Mouse (Mus musculus): ENCODE results near the gene Ubtf.

Gene Ubtf

GRCm38 (mm10) chr11:102266631-102267355 lies 52.7 kb downstream of the Ubtf start:
- no peak for DNase-seq (ENCODE audit: low read depth, low spot score)

- no peak for DNase-seq (ENCODE audit: low read depth, low spot score)
Measured at GRCm38 (mm10) chr11:102265816-102266215, 53.7 kb downstream of the Ubtf start.

- no peak for DNase-seq (ENCODE audit: low read depth, low spot score)
Measured at GRCm38 (mm10) chr11:102263211-102263610, 56.3 kb downstream of the Ubtf start.

GRCm38 (mm10) chr11:102258521-102258920 lies 61.0 kb downstream of the Ubtf start:
- DNase-seq (ENCODE audit: low read depth, low spot score): no peak

- DNase-seq (ENCODE audit: low read depth, low spot score): no peak
Measured at GRCm38 (mm10) chr11:102258095-102258494, 61.4 kb downstream of the Ubtf start.

GRCm38 (mm10) chr11:102257514-102257913 lies 62.0 kb downstream of the Ubtf start:
- DNase-seq (ENCODE audit: low read depth, low spot score): no peak
